Mouse (Mus musculus) liver, embryonic 14.5 days (tissue): ENCODE data around the gene Lrrc3b. TPM values are rescaled to one million over a fixed set of nuclear protein-coding genes. Genes with fewer than 3 reads are reported as not detected.

Source experiments
- ATAC-seq: fragments of 200-750 bp; cut with Nextera tagmentation; 2 replicates; pipeline ENCODE4 v1.8.0; 2017; ENCODE audit warnings: moderate number of reproducible peaks, mild to moderate bottlenecking, moderate library complexity; ENCODE audit not compliant: insufficient read depth
- DNase-seq, 3 experiments: peaks; one replicate each; pipeline ENCODE4 v3.0.0-alpha.2; 2012 to 2013; ENCODE audit warnings: low read depth in 3 of 3, low spot score in 3 of 3
- H3K27ac ChIP-seq: fragments of 300-500 bp; sonication (generic); 2 replicates; pipeline ENCODE4 v1.5.1; 2014; ENCODE audit warnings: moderate library complexity, mild to moderate bottlenecking, control low read depth, inconsistent platforms
- H3K27me3 ChIP-seq: fragments of 300-500 bp; sonication (generic); 2 replicates; pipeline ENCODE4 v1.6.1; 2014; ENCODE audit warnings: mild to moderate bottlenecking, low read length, moderate library complexity; ENCODE audit not compliant: control insufficient read depth, insufficient read depth
- H3K36me3 ChIP-seq: fragments of 300-500 bp; sonication (generic); replicated peaks from 2 replicates; pipeline ENCODE4 v1.6.1; 2014; ENCODE audit warnings: low read depth; ENCODE audit not compliant: control insufficient read depth, insufficient read depth
- H3K4me1 ChIP-seq, 2 experiments: fragments of 200-500 bp in 1 of 2; fragments of 300-500 bp in 1 of 2; sonication (generic) in 1 of 2; replicated peaks; 2 replicates each; pipeline ENCODE4 v1.6.1; 2012 to 2014; ENCODE audit warnings: antibody characterized with exemption in 1 of 2, inconsistent platforms in 1 of 2, low read length in 1 of 2; ENCODE audit not compliant: control insufficient read depth in 2 of 2, insufficient read depth in 2 of 2
- H3K4me2 ChIP-seq: fragments of 300-500 bp; sonication (generic); 2 replicates; pipeline ENCODE4 v1.6.1; 2014; ENCODE audit warnings: low read depth, mild to moderate bottlenecking, control low read depth, moderate library complexity
- H3K4me3 ChIP-seq, 2 experiments: fragments of 200-500 bp in 1 of 2; fragments of 300-500 bp in 1 of 2; sonication (generic) in 1 of 2; 2 replicates each; pipeline ENCODE4 v1.5.1; 2012 to 2014; ENCODE audit warnings: low read depth in 2 of 2, low read length in 2 of 2, mild to moderate bottlenecking in 2 of 2, control low read depth in 1 of 2, inconsistent platforms in 1 of 2, moderate library complexity in 1 of 2; ENCODE audit not compliant: insufficient read depth in 1 of 2
- H3K9ac ChIP-seq: fragments of 300-500 bp; sonication (generic); replicated peaks from 2 replicates; pipeline ENCODE4 v1.6.1; 2014; ENCODE audit warnings: mild to moderate bottlenecking, control low read depth, moderate library complexity
- H3K9me3 ChIP-seq: fragments of 300-500 bp; sonication (generic); 2 replicates; pipeline ENCODE4 v1.6.1; 2016; ENCODE audit warnings: low read length, mixed read lengths; ENCODE audit not compliant: control insufficient read depth
- CTCF ChIP-seq: IDR thresholded peaks from 2 replicates; pipeline ENCODE4 v1.5.1; 2016; ENCODE audit warnings: antibody characterized with exemption, low read depth, control low read depth
- EP300 ChIP-seq: IDR thresholded peaks from 2 replicates; pipeline ENCODE4 v1.6.1; 2016; ENCODE audit warnings: antibody characterized with exemption, low read depth
- WGBS: fragments of 180-500 bp; shearing (Covaris S2); extraction: QIAGEN DNeasy Blood & Tissue Kit; methylation state at CpG from one replicate; pipeline ENCODE4 v1.1.7; 2014; ENCODE audit not compliant: insufficient replicate concordance; 5-methylcytosine and 5-hydroxymethylcytosine counted together
- polyA plus RNA-seq, 2 experiments: library from polyadenylated mRNA; depleted of rRNA in 1 of 2; stranded (reverse) in 1 of 2; unstranded in 1 of 2; fragments of >200 nt; fragmentation: Nextera tagmentation in 1 of 2; extraction: Ambion mirVana in 1 of 2; gene quantifications; 2 replicates each; pipeline versions ENCODE4 v1.2.1 to v1.2.3; 2012 to 2014

Gene Lrrc3b
- polyA plus RNA-seq, 2 experiments, result 0.09 TPM; not detected in 1

GRCm38 (mm10) chr14:15384972-15385371, 53.8 kb downstream of the Lrrc3b start:
- Histone ChIP-seq H3K36me3 (no peaks in the 10 kb centered on the region), H3K4me3 (no peak overlapping the region), H3K9ac (no peak overlapping the region), H3K9me3 (no peaks in the 10 kb centered on the region), H3K27ac (no peak overlapping the region), H3K4me1 (0 out of 4 replicates have a peak, but pooled peaks cover 0 to 3% of the 10 kb centered on the region in 2 experiments), H3K4me2 (no peak overlapping the region), H3K27me3 (no peaks in the 10 kb centered on the region)
- TF ChIP-seq CTCF, result no peak
- TF ChIP-seq EP300, result no peak
- ATAC-seq (no peak), DNase-seq (no peak)
- WGBS, result 49% methylated on average over 2 of the region's 2 CpGs

- WGBS, result 45% methylated on average over 5 of the region's 5 CpGs
- Histone ChIP-seq H3K9me3 (no peaks in the 10 kb centered on the region), H3K4me2 (no peak overlapping the region), H3K9ac (no peak overlapping the region), H3K27ac (no peak overlapping the region), H3K4me3 (no peak overlapping the region), H3K27me3 (no peaks in the 10 kb centered on the region), H3K4me1 (0 out of 4 replicates have a peak, but pooled peaks cover 0 to 3% of the 10 kb centered on the region in 2 experiments), H3K36me3 (no peaks in the 10 kb centered on the region)
- TF ChIP-seq CTCF (no peak), EP300 (no peak)
- ATAC-seq (0 out of 2 replicates have a peak, but pooled peaks have one; percentile 33), DNase-seq (no peak)
These were observed 54.3 kb downstream of the Lrrc3b start for GRCm38 (mm10) chr14:15384532-15384931.

GRCm38 (mm10) chr14:15383133-15383532, 55.7 kb downstream of the Lrrc3b start:
- Histone ChIP-seq H3K27me3 (no peaks in the 10 kb centered on the region), H3K4me1 (0 out of 4 replicates have a peak, but pooled peaks cover 0 to 3% of the 10 kb centered on the region in 2 experiments), H3K27ac (no peak overlapping the region), H3K4me2 (no peak overlapping the region), H3K36me3 (no peaks in the 10 kb centered on the region), H3K9me3 (no peaks in the 10 kb centered on the region), H3K9ac (no peak overlapping the region), H3K4me3 (no peak overlapping the region)
- WGBS, result 21% methylated on average over 2 of the region's 2 CpGs
- DNase-seq (no peak), ATAC-seq (no peak)
- TF ChIP-seq EP300, result no peak
- no peak for TF ChIP-seq CTCF

DNA sequence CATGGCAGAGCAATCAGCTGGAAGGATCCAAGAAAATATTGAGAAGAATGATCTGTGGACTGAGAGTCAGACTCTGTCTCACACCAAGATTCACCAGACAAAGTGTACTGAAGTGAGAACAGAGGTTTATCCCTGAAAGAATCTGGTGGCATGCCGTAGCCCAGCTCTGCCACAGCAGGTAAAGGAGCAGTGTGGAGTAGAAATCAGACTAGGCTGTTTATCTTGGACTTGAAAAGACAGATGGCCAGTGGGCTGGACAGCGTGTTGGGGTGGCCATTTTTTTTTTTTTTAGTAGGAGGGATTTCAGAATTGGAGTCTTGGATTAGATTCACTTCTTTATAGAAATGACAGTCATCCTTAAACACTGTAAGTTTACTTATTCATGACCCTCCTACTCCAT, 61.4 kb downstream of the Lrrc3b start:
- Histone ChIP-seq H3K4me2 (no peak overlapping the region), H3K4me1 (no peaks in the 10 kb centered on the region), H3K9me3 (no peaks in the 10 kb centered on the region), H3K36me3 (no peaks in the 10 kb centered on the region), H3K9ac (no peak overlapping the region), H3K4me3 (no peak overlapping the region), H3K27ac (no peak overlapping the region), H3K27me3 (no peaks in the 10 kb centered on the region)
- no peak for TF ChIP-seq CTCF
- no peak for TF ChIP-seq EP300
- ATAC-seq (no peak), DNase-seq (no peak)
- 53% methylated on average over 2 of the region's 2 CpGs for WGBS

DNA sequence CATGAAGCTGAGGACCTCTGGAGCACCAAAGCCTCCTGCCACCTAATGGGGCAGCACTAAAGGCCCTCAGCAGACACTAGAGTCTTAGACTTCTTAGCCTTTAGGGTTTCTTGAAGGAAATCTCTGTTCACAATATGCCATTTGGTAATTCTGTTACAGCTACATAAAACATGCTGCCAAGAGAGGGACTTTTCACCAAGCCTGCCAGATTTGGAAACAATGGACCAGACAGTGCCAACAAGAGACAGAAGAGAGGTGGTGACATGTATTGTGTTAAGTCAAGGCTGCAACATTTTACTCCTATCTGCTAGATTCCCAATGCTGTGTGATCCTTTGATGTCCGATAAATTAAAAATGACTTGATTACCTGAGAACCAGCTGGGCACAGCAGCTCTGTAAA, 62.0 kb downstream of the Lrrc3b start:
- no peak overlapping the region for H3K4me2 ChIP-seq

More for the DNA sequence above, 62.0 kb downstream of the Lrrc3b start:
- no peak for TF ChIP-seq EP300
- no peak for TF ChIP-seq CTCF
- Histone ChIP-seq H3K9ac (no peak overlapping the region), H3K36me3 (no peaks in the 10 kb centered on the region), H3K4me3 (no peak overlapping the region), H3K27ac (no peak overlapping the region), H3K27me3 (no peaks in the 10 kb centered on the region), H3K9me3 (no peaks in the 10 kb centered on the region), H3K4me1 (no peaks in the 10 kb centered on the region)
- DNase-seq, result no peak
- ATAC-seq, result no peak
- 66% methylated on average over 1 of the region's 1 CpGs for WGBS
